Mouse (Mus musculus): ENCODE data around the gene Rapgef3.

DNA sequence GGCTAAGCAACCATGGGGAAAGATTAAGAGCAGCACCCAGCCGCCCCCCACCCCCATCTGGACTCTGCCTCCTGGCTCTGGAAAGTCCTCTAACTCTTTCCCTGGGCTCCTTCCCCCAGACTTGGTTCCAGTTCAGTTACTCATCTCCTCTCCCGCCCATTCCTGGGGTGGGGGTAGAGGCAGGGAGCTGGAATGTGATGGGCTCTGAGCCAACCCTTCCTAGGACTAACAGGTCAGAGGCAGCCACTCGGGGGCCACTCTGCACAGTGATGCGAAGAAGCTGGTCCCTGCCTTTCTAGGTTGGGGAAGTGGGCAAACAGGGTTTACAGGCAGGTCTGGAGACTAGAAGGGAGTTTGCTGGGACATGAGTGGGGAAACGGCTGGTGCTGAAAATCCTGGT, 5.3 kb upstream of the Rapgef3 start:
- TF ChIP-seq CTCF (conservative IDR thresholded peaks at IDR 0.05 in 1 of 2, IDR thresholded peaks at IDR 0.05 in 1 of 2; ENCODE audit: low read depth in 2 of 2, low read length in 2 of 2) (no peak), ZMIZ1 (IDR thresholded peaks at IDR 0.05; ENCODE audit: low read depth, low read length) (no peak), E2F4 (IDR thresholded peaks at IDR 0.05; ENCODE audit: insufficient replicate concordance, low read depth, low read length) (no peak)
